Mouse (Mus musculus): ENCODE results near the gene Gm17334. TPM values are rescaled to one million over a fixed set of nuclear protein-coding genes. Genes with fewer than 3 reads are reported as not detected.

Gm17334 gene
- total and polyA plus RNA-seq, 3 experiments = not detected

GRCm38 (mm10) chr11:53732244-53732643 is 40.7 kb downstream of the Gm17334 start:
- Histone ChIP-seq H3K4me3 (ENCODE audit: control insufficient read depth in 1 of 2, insufficient read depth in 1 of 2, low read depth in 2 of 2, low read length in 2 of 2) (no peak overlapping the region; a peak in 1 of 4 replicates), H3K79me2 (ENCODE audit: control insufficient read depth, insufficient read depth, low read length, poor library complexity) (no peaks in the 10 kb centered on the region; the same call in 1 of the 2 replicates), H3K9ac (ENCODE audit: control insufficient read depth, low read depth, low read length, poor library complexity, severe bottlenecking) (no peak overlapping the region; the same call in 1 of the 2 replicates), H3K9me3 (replicated peaks; ENCODE audit: insufficient read depth, low read length) (no peaks in the 10 kb centered on the region), H3K36me3 (ENCODE audit: control insufficient read depth in 1 of 2, insufficient read depth in 2 of 2, low read length in 2 of 2) (peaks cover 0 to 35% of the 10 kb centered on the region in 2 experiments; a peak in 2 of 4 replicates), H3K4me1 (ENCODE audit: control insufficient read depth in 1 of 2, insufficient read depth in 2 of 2, low read length in 2 of 2) (peaks cover 6 to 40% of the 10 kb centered on the region in 2 experiments), H3K27me3 (ENCODE audit: control insufficient read depth in 1 of 2, insufficient read depth in 2 of 2, low read length in 2 of 2) (no peaks in the 10 kb centered on the region), H3K27ac (ENCODE audit: control insufficient read depth, low read depth, low read length) (peak overlapping the region; percentile 25)
- peak; percentile 70 for DNase-seq (ENCODE audit: low read depth, low spot score)
- TF ChIP-seq NRF1 (IDR thresholded peaks at IDR 0.05; ENCODE audit: insufficient read depth, low read depth, low read length, poor library complexity, severe bottlenecking) (no peak), MYB (IDR thresholded peaks at IDR 0.05; ENCODE audit: low read depth, low read length) (no peak), MAZ (IDR thresholded peaks at IDR 0.05; ENCODE audit: low read depth, low read length) (no peak), ELF1 (IDR thresholded peaks at IDR 0.05; ENCODE audit: low read depth, low read length) (peak; percentile 77; the same call in 1 of the 2 replicates), EP300 (IDR thresholded peaks at IDR 0.05; ENCODE audit: low read depth in 1 of 2, low read length in 2 of 2) (peak; percentile 77 to 80; a peak in 3 of 4 replicates), MXI1 (IDR thresholded peaks at IDR 0.05; ENCODE audit: low read depth, low read length) (0 out of 2 replicates have a peak, but pooled peaks have one; percentile 26), E2F4 (IDR thresholded peaks at IDR 0.05; ENCODE audit: borderline replicate concordance, low read depth, low read length) (no peak), ZNF384 (IDR thresholded peaks at IDR 0.05; ENCODE audit: low read depth, low read length) (peak; percentile 94), KAT2A (conservative IDR thresholded peaks at IDR 0.05; ENCODE audit: low read depth, low read length) (no peak), ZC3H11A (IDR thresholded peaks at IDR 0.05; ENCODE audit: low read depth, low read length) (no peak), POLR2A (IDR thresholded peaks at IDR 0.05; ENCODE audit: control insufficient read depth in 1 of 2, insufficient read depth in 1 of 2, low read depth in 1 of 2, low read length in 2 of 2, poor library complexity in 1 of 2) (no peak), NELFE (IDR thresholded peaks at IDR 0.05; ENCODE audit: low read depth, low read length) (no peak), ZMIZ1 (IDR thresholded peaks at IDR 0.05; ENCODE audit: low read depth, low read length) (no peak), MAFK (IDR thresholded peaks at IDR 0.05; ENCODE audit: borderline replicate concordance, low read depth, low read length) (no peak), POLR2AphosphoS2 (IDR thresholded peaks at IDR 0.05; ENCODE audit: low read length) (no peak), GATA1 (IDR thresholded peaks at IDR 0.05; ENCODE audit: low read depth, low read length) (peak; percentile 94), MAX (IDR thresholded peaks at IDR 0.05; ENCODE audit: low read length) (no peak), GABPA (IDR thresholded peaks at IDR 0.05; ENCODE audit: low read depth, low read length) (no peak), RAD21 (IDR thresholded peaks at IDR 0.05; ENCODE audit: low read depth, low read length) (no peak), TAL1 (IDR thresholded peaks at IDR 0.05; ENCODE audit: low read length) (no peak), CHD2 (IDR thresholded peaks at IDR 0.05; ENCODE audit: low read length) (no peak), ETS1 (IDR thresholded peaks at IDR 0.05; ENCODE audit: low read depth, low read length) (peak; percentile 84), USF1 (IDR thresholded peaks at IDR 0.05; ENCODE audit: low read depth, low read length) (no peak), USF2 (IDR thresholded peaks at IDR 0.05; ENCODE audit: borderline replicate concordance in 1 of 2, insufficient read depth in 1 of 2, low read depth in 1 of 2, low read length in 2 of 2) (no peak), MYC (IDR thresholded peaks at IDR 0.05; ENCODE audit: low read depth, low read length) (no peak), UBTF (IDR thresholded peaks at IDR 0.05; ENCODE audit: borderline replicate concordance, insufficient read depth, low read depth, low read length) (no peak), JUND (IDR thresholded peaks at IDR 0.05; ENCODE audit: low read depth, low read length) (no peak), SIN3A (IDR thresholded peaks at IDR 0.05; ENCODE audit: low read length) (peak; percentile 51; the same call in 1 of the 2 replicates), HCFC1 (IDR thresholded peaks at IDR 0.05; ENCODE audit: low read depth, low read length) (no peak), MEF2A (IDR thresholded peaks at IDR 0.05; ENCODE audit: extremely low read depth, insufficient replicate concordance, low read depth, low read length, poor library complexity, severe bottlenecking) (no peak), TCF12 (IDR thresholded peaks at IDR 0.05; ENCODE audit: low read depth, low read length) (no peak; the same call in 1 of the 2 replicates), RCOR1 (IDR thresholded peaks at IDR 0.05; ENCODE audit: low read depth, low read length) (peak; percentile 73), SMC3 (IDR thresholded peaks at IDR 0.05; ENCODE audit: low read depth, low read length) (no peak), BHLHE40 (IDR thresholded peaks at IDR 0.05; ENCODE audit: borderline replicate concordance, low read depth, low read length) (no peak), CTCF (IDR thresholded peaks at IDR 0.05 in 2 of 3, conservative IDR thresholded peaks at IDR 0.05 in 1 of 3; ENCODE audit: control insufficient read depth in 1 of 3, insufficient read depth in 1 of 3, low read depth in 2 of 3, low read length in 3 of 3, poor library complexity in 1 of 3, severe bottlenecking in 1 of 3) (no peak), POLR2AphosphoS5 (IDR thresholded peaks at IDR 0.05; ENCODE audit: borderline replicate concordance, low read depth, low read length) (no peak), ZKSCAN1 (IDR thresholded peaks at IDR 0.05; ENCODE audit: low read depth, low read length) (no peak), TBP (IDR thresholded peaks at IDR 0.05; ENCODE audit: low read depth, low read length) (0 out of 2 replicates have a peak, but pooled peaks have one; percentile 19)

All from MEL (cell line).